Mouse (Mus musculus) bone marrow macrophage, adult 2 months (primary cell): ENCODE measurements at regions not wholly inside any gene's neighbourhood (a gene's known extent, or its start where the extent isn't known, plus 50 kb on each side); places are given as distances from the start of the nearest gene placed in this dataset.

Source experiments
- H3K27ac ChIP-seq: 2 replicates; pipeline ENCODE4 v1.5.1; 2012; ENCODE audit warnings: low read depth, low read length; ENCODE audit not compliant: insufficient read depth
- H3K4me1 ChIP-seq: 2 replicates; pipeline ENCODE4 v1.6.1; 2012; ENCODE audit warnings: low read length; ENCODE audit not compliant: control insufficient read depth, insufficient read depth
- H3K4me3 ChIP-seq: 2 replicates; pipeline ENCODE4 v1.5.1; 2012; ENCODE audit warnings: mild to moderate bottlenecking, low read length, moderate library complexity; ENCODE audit not compliant: insufficient read depth
- CTCF ChIP-seq: IDR thresholded peaks from 2 replicates; pipeline ENCODE4 v1.5.1; 2012; ENCODE audit warnings: low read depth, mild to moderate bottlenecking, low read length, moderate library complexity
- POLR2A ChIP-seq: IDR thresholded peaks from 2 replicates; pipeline ENCODE4 v1.6.1; 2012; ENCODE audit warnings: mild to moderate bottlenecking, low read depth, low read length, borderline replicate concordance

GRCm38 (mm10) chr12:32628552-32628951 is 190.8 kb upstream of the Nampt start:
- no peak overlapping the region for H3K4me3 ChIP-seq
- H3K27ac ChIP-seq, result no peak overlapping the region
- TF ChIP-seq CTCF (no peak), POLR2A (no peak)
- H3K4me1 ChIP-seq, result 0 out of 2 replicates have a peak, but pooled peaks cover 2% of the 10 kb centered on the region

- H3K4me1 ChIP-seq, result peaks cover 9% of the 10 kb centered on the region; the same call in 1 of the 2 replicates
- H3K4me3 ChIP-seq, result no peak overlapping the region
- TF ChIP-seq POLR2A (no peak), CTCF (no peak)
- no peak overlapping the region for H3K27ac ChIP-seq
Observed at GRCm38 (mm10) chr12:32632935-32633334, 186.4 kb upstream of the Nampt start.

GRCm38 (mm10) chr12:32635055-32635454 is 184.3 kb upstream of the Nampt start:
- no peak overlapping the region for H3K27ac ChIP-seq
- no peak overlapping the region for H3K4me3 ChIP-seq
- no peak for TF ChIP-seq POLR2A
- TF ChIP-seq CTCF, result no peak
- peaks cover 10% of the 10 kb centered on the region; the same call in 1 of the 2 replicates for H3K4me1 ChIP-seq

- TF ChIP-seq CTCF (no peak), POLR2A (no peak)
- no peak overlapping the region for H3K27ac ChIP-seq
- H3K4me3 ChIP-seq, result no peak overlapping the region
- H3K4me1 ChIP-seq, result peaks cover 19% of the 10 kb centered on the region
Observed at GRCm38 (mm10) chr12:32637400-32638100, 181.8 kb upstream of the Nampt start.

- Histone ChIP-seq H3K4me3 (no peak overlapping the region), H3K4me1 (peaks cover 16% of the 10 kb centered on the region), H3K27ac (no peak overlapping the region)
- TF ChIP-seq POLR2A (no peak), CTCF (no peak)
Observed at GRCm38 (mm10) chr12:32640591-32640990, 178.8 kb upstream of the Nampt start.

GRCm38 (mm10) chr12:32642493-32642892 is 176.9 kb upstream of the Nampt start:
- Histone ChIP-seq H3K4me1 (peaks cover 14% of the 10 kb centered on the region), H3K4me3 (no peak overlapping the region), H3K27ac (no peak overlapping the region)
- TF ChIP-seq CTCF, result no peak
- no peak for TF ChIP-seq POLR2A

- H3K4me1 ChIP-seq, result peaks cover 5% of the 10 kb centered on the region
- no peak overlapping the region for H3K4me3 ChIP-seq
- no peak overlapping the region for H3K27ac ChIP-seq
- TF ChIP-seq CTCF (no peak), POLR2A (no peak)
Observed at GRCm38 (mm10) chr12:32653096-32653495, 166.2 kb upstream of the Nampt start.

- peaks cover 5% of the 10 kb centered on the region for H3K4me1 ChIP-seq
Observed at GRCm38 (mm10) chr12:32656194-32656593, 163.2 kb upstream of the Nampt start.

GRCm38 (mm10) chr12:32661782-32662413 is 157.4 kb upstream of the Nampt start:
- TF ChIP-seq POLR2A (no peak), CTCF (no peak)

More at GRCm38 (mm10) chr12:32656194-32656593, 163.2 kb upstream of the Nampt start:
- TF ChIP-seq POLR2A, result no peak
- no peak for TF ChIP-seq CTCF
- Histone ChIP-seq H3K27ac (no peak overlapping the region), H3K4me3 (no peak overlapping the region)

GRCm38 (mm10) chr12:32666040-32666439 is 153.3 kb upstream of the Nampt start:
- H3K4me3 ChIP-seq, result no peak overlapping the region
- TF ChIP-seq POLR2A (no peak), CTCF (no peak)
- peaks cover 2% of the 10 kb centered on the region; the same call in 1 of the 2 replicates for H3K4me1 ChIP-seq
- H3K27ac ChIP-seq, result no peak overlapping the region

More at GRCm38 (mm10) chr12:32661782-32662413, 157.4 kb upstream of the Nampt start:
- Histone ChIP-seq H3K4me3 (no peak overlapping the region), H3K27ac (no peak overlapping the region), H3K4me1 (peaks cover 2% of the 10 kb centered on the region; the same call in 1 of the 2 replicates)

GRCm38 (mm10) chr12:32677908-32678307 is 141.4 kb upstream of the Nampt start:
- Histone ChIP-seq H3K27ac (no peak overlapping the region), H3K4me3 (no peak overlapping the region), H3K4me1 (peaks cover 5% of the 10 kb centered on the region)
- TF ChIP-seq CTCF, result no peak
- no peak for TF ChIP-seq POLR2A
